Mouse (Mus musculus): ENCODE measurements around the gene Pmfbp1.

DNA sequence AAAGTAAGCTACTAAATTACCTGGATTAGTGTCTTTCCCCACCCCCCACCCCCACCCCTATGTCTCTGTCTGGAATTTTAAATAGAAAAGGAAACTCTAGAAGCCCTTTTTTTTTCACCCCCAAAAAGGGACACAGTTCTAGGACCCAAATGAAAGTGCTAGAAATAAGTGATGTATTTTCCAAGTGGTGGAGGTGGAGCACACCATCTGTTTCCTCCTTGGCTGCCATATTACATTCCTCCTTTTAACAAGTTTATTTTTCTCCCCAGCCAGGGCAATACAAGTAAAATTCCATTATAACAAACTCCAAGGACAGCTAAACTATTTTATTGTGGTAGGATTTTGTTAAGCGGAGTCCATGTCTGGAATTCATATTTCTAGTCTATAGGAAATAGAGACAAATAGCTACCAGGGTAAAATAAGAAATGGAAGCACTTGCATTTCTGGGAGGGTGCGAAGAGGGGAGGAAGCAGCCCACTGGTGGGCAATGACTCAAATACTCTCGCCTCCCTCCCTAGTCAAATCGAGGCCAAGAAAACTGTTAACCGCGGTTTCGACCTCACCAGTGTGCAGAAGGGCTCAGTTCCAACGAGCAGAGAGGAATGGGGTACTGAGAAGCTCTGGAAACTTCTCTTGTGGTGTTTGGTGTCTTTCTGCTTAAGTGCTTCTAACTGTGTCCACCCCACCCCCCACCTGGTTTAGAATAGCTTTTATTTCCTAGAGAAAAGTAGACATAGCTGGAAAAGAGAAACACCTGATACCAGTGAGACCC, 49.1 kb downstream of the Pmfbp1 start:
- no peak for TF ChIP-seq TCF12 (IDR thresholded peaks at IDR 0.05; ENCODE audit: low read depth, low read length)
- no peak for TF ChIP-seq CTCF (conservative IDR thresholded peaks at IDR 0.05 in 1 of 2, IDR thresholded peaks at IDR 0.05 in 1 of 2; ENCODE audit: low read depth in 2 of 2, low read length in 2 of 2)
- no peak for TF ChIP-seq CHD1 (IDR thresholded peaks at IDR 0.05; ENCODE audit: low read depth, low read length)
